Mouse (Mus musculus): ENCODE data around the gene Fam169b. TPM values are rescaled to one million over a fixed set of nuclear protein-coding genes. Genes with fewer than 3 reads are reported as not detected.
A peak's percentile ranks its signal among the peaks of the same experiment; 100 is the strongest.

Gene Fam169b
- 17.6 and 21.8 TPM in 2 replicates for total RNA-seq (2014; rRNA removed)
- 25.2 and 25.8 TPM in 2 replicates for polyA plus RNA-seq (2012; rRNA removed)

GRCm38 (mm10) chr7:68273515-68273914 is at the start of gene Fam169b:
TSS of gene Fam169b (plus strand) at chr7:68273839.
- Histone ChIP-seq H3K27ac (replicated peaks; ENCODE audit: insufficient read depth, low read depth, low read length) (peak within 1 kb of the TSS; percentile 95), H3K4me3 (ENCODE audit: insufficient read depth, low read depth, low read length) (peak within 1 kb of the TSS; percentile 91), H3K9ac (ENCODE audit: low read depth, low read length) (peak within 1 kb of the TSS; percentile 93)

GRCm38 (mm10) chr7:68224006-68224405 is 49.6 kb upstream of the Fam169b start:
- no peaks in the 10 kb centered on the region for H3K79me2 ChIP-seq (ENCODE audit: control insufficient read depth, insufficient read depth, low read length)
- no peaks in the 10 kb centered on the region for H3K4me1 ChIP-seq (ENCODE audit: control insufficient read depth, insufficient read depth, low read length)
- WGBS, result 91% methylated on average over 5 of the region's 5 CpGs
- H3K27me3 ChIP-seq (ENCODE audit: control insufficient read depth, insufficient read depth, low read length), result no peaks in the 10 kb centered on the region
- no peak for DNase-seq (ENCODE audit: extremely low read depth, low read depth, low spot score)
- no peak overlapping the region for H3K4me3 ChIP-seq (ENCODE audit: insufficient read depth, low read depth, low read length)
- H3K27ac ChIP-seq (replicated peaks; ENCODE audit: insufficient read depth, low read depth, low read length), result no peak overlapping the region
- H3K9ac ChIP-seq (ENCODE audit: low read depth, low read length), result no peak overlapping the region
- H3K36me3 ChIP-seq (ENCODE audit: control insufficient read depth, insufficient read depth, low read length), result no peaks in the 10 kb centered on the region
- TF ChIP-seq POLR2A (IDR thresholded peaks at IDR 0.05; ENCODE audit: extremely low read depth, insufficient read depth, low read length) (no peak), CTCF (IDR thresholded peaks at IDR 0.05; ENCODE audit: low read depth, low read length) (no peak)

More at GRCm38 (mm10) chr7:68273515-68273914, at the start of gene Fam169b:
- Histone ChIP-seq H3K36me3 (ENCODE audit: control insufficient read depth, insufficient read depth, low read length) (0 out of 2 replicates have a peak, but pooled peaks cover 1% of the 10 kb centered on the region), H3K27me3 (ENCODE audit: control insufficient read depth, insufficient read depth, low read length) (no peaks in the 10 kb centered on the region), H3K79me2 (ENCODE audit: control insufficient read depth, insufficient read depth, low read length) (peaks cover 10% of the 10 kb centered on the region; the same call in 1 of the 2 replicates), H3K4me1 (ENCODE audit: control insufficient read depth, insufficient read depth, low read length) (peaks cover 8% of the 10 kb centered on the region; the same call in 1 of the 2 replicates)
- DNase-seq (ENCODE audit: extremely low read depth, low read depth, low spot score), result peak; percentile 59
- TF ChIP-seq CTCF (IDR thresholded peaks at IDR 0.05; ENCODE audit: low read depth, low read length) (no peak), POLR2A (IDR thresholded peaks at IDR 0.05; ENCODE audit: extremely low read depth, insufficient read depth, low read length) (no peak)

GRCm38 (mm10) chr7:68225427-68226054 is 48.1 kb upstream of the Fam169b start:
- no peaks in the 10 kb centered on the region for H3K27me3 ChIP-seq (ENCODE audit: control insufficient read depth, insufficient read depth, low read length)
- no peak overlapping the region for H3K27ac ChIP-seq (replicated peaks; ENCODE audit: insufficient read depth, low read depth, low read length)
- WGBS, result 89% methylated on average over 9 of the region's 9 CpGs
- no peak overlapping the region for H3K9ac ChIP-seq (ENCODE audit: low read depth, low read length)
- no peaks in the 10 kb centered on the region for H3K79me2 ChIP-seq (ENCODE audit: control insufficient read depth, insufficient read depth, low read length)
- H3K4me3 ChIP-seq (ENCODE audit: insufficient read depth, low read depth, low read length), result no peak overlapping the region
- no peaks in the 10 kb centered on the region for H3K4me1 ChIP-seq (ENCODE audit: control insufficient read depth, insufficient read depth, low read length)
- no peak for DNase-seq (ENCODE audit: extremely low read depth, low read depth, low spot score)
- TF ChIP-seq CTCF (IDR thresholded peaks at IDR 0.05; ENCODE audit: low read depth, low read length) (no peak), POLR2A (IDR thresholded peaks at IDR 0.05; ENCODE audit: extremely low read depth, insufficient read depth, low read length) (no peak)
- H3K36me3 ChIP-seq (ENCODE audit: control insufficient read depth, insufficient read depth, low read length), result no peaks in the 10 kb centered on the region

- 90% methylated on average over 11 of the region's 11 CpGs for WGBS
- Histone ChIP-seq H3K4me3 (ENCODE audit: insufficient read depth, low read depth, low read length) (no peak overlapping the region), H3K27me3 (ENCODE audit: control insufficient read depth, insufficient read depth, low read length) (no peaks in the 10 kb centered on the region), H3K79me2 (ENCODE audit: control insufficient read depth, insufficient read depth, low read length) (no peaks in the 10 kb centered on the region), H3K36me3 (ENCODE audit: control insufficient read depth, insufficient read depth, low read length) (no peaks in the 10 kb centered on the region), H3K27ac (replicated peaks; ENCODE audit: insufficient read depth, low read depth, low read length) (no peak overlapping the region), H3K4me1 (ENCODE audit: control insufficient read depth, insufficient read depth, low read length) (no peaks in the 10 kb centered on the region), H3K9ac (ENCODE audit: low read depth, low read length) (no peak overlapping the region)
- TF ChIP-seq POLR2A (IDR thresholded peaks at IDR 0.05; ENCODE audit: extremely low read depth, insufficient read depth, low read length) (no peak), CTCF (IDR thresholded peaks at IDR 0.05; ENCODE audit: low read depth, low read length) (no peak)
- no peak for DNase-seq (ENCODE audit: extremely low read depth, low read depth, low spot score)
Observed at GRCm38 (mm10) chr7:68227021-68227420, 46.6 kb upstream of the Fam169b start.

GRCm38 (mm10) chr7:68227621-68228020 is 46.0 kb upstream of the Fam169b start:
- DNase-seq (ENCODE audit: extremely low read depth, low read depth, low spot score), result no peak
- Histone ChIP-seq H3K4me1 (ENCODE audit: control insufficient read depth, insufficient read depth, low read length) (no peaks in the 10 kb centered on the region), H3K36me3 (ENCODE audit: control insufficient read depth, insufficient read depth, low read length) (no peaks in the 10 kb centered on the region), H3K4me3 (ENCODE audit: insufficient read depth, low read depth, low read length) (no peak overlapping the region), H3K27ac (replicated peaks; ENCODE audit: insufficient read depth, low read depth, low read length) (no peak overlapping the region), H3K9ac (ENCODE audit: low read depth, low read length) (no peak overlapping the region), H3K27me3 (ENCODE audit: control insufficient read depth, insufficient read depth, low read length) (no peaks in the 10 kb centered on the region), H3K79me2 (ENCODE audit: control insufficient read depth, insufficient read depth, low read length) (no peaks in the 10 kb centered on the region)
- TF ChIP-seq POLR2A (IDR thresholded peaks at IDR 0.05; ENCODE audit: extremely low read depth, insufficient read depth, low read length), result no peak
- no peak for TF ChIP-seq CTCF (IDR thresholded peaks at IDR 0.05; ENCODE audit: low read depth, low read length)
- WGBS, result 85% methylated on average over 4 of the region's 4 CpGs

GRCm38 (mm10) chr7:68228491-68228890 is 45.1 kb upstream of the Fam169b start:
- WGBS, result 83% methylated on average over 6 of the region's 6 CpGs
- Histone ChIP-seq H3K4me3 (ENCODE audit: insufficient read depth, low read depth, low read length) (no peak overlapping the region), H3K9ac (ENCODE audit: low read depth, low read length) (no peak overlapping the region), H3K27me3 (ENCODE audit: control insufficient read depth, insufficient read depth, low read length) (no peaks in the 10 kb centered on the region), H3K27ac (replicated peaks; ENCODE audit: insufficient read depth, low read depth, low read length) (no peak overlapping the region), H3K36me3 (ENCODE audit: control insufficient read depth, insufficient read depth, low read length) (no peaks in the 10 kb centered on the region), H3K4me1 (ENCODE audit: control insufficient read depth, insufficient read depth, low read length) (no peaks in the 10 kb centered on the region), H3K79me2 (ENCODE audit: control insufficient read depth, insufficient read depth, low read length) (no peaks in the 10 kb centered on the region)
- no peak for DNase-seq (ENCODE audit: extremely low read depth, low read depth, low spot score)
- TF ChIP-seq CTCF (IDR thresholded peaks at IDR 0.05; ENCODE audit: low read depth, low read length) (no peak), POLR2A (IDR thresholded peaks at IDR 0.05; ENCODE audit: extremely low read depth, insufficient read depth, low read length) (no peak)

Data from liver, adult 2 months (tissue).